Mouse (Mus musculus): ENCODE data around the gene H2-M10.6.
"Not testable (repeated sequence)": the region's sequence is repeated elsewhere in the genome, so short reads cannot be mapped to it uniquely, and the experiment has no call there.

Gene H2-M10.6

GRCm38 (mm10) chr17:36811871-36812270 lies at the start of gene H2-M10.6:
H2-M10.6 (plus strand) TSS chr17:36812171.
- no peak for DNase-seq (ENCODE audit: low spot score)

- DNase-seq (ENCODE audit: low spot score), result no peak
Observed at GRCm38 (mm10) chr17:36763816-36764215, 48.2 kb upstream of the H2-M10.6 start.

- not testable (repeated sequence) for DNase-seq (ENCODE audit: low spot score)
Observed at GRCm38 (mm10) chr17:36764244-36764643, 47.7 kb upstream of the H2-M10.6 start.

GRCm38 (mm10) chr17:36765403-36765802 lies 46.6 kb upstream of the H2-M10.6 start:
- not testable (repeated sequence) for DNase-seq (ENCODE audit: low spot score)

- not testable (repeated sequence) for DNase-seq (ENCODE audit: low spot score)
Observed at GRCm38 (mm10) chr17:36772610-36773009, 39.4 kb upstream of the H2-M10.6 start, which contains the start of gene H2-M10.5. H2-M10.5 (plus strand) TSS chr17:36772910.

- no peak for DNase-seq (ENCODE audit: low spot score)
Observed at GRCm38 (mm10) chr17:36781533-36781932, 30.4 kb upstream of the H2-M10.6 start.

GRCm38 (mm10) chr17:36786483-36786886 lies 25.5 kb upstream of the H2-M10.6 start:
- DNase-seq (ENCODE audit: low spot score), result not testable (repeated sequence)

GRCm38 (mm10) chr17:36788351-36788750 lies 23.6 kb upstream of the H2-M10.6 start:
- no peak for DNase-seq (ENCODE audit: low spot score)

- DNase-seq (ENCODE audit: low spot score), result not testable (repeated sequence)
Observed at GRCm38 (mm10) chr17:36788801-36789200, 23.2 kb upstream of the H2-M10.6 start.

GRCm38 (mm10) chr17:36799493-36799892 lies 12.5 kb upstream of the H2-M10.6 start:
- DNase-seq (ENCODE audit: low spot score), result no peak

GRCm38 (mm10) chr17:36799921-36800462 lies 12.0 kb upstream of the H2-M10.6 start:
- DNase-seq (ENCODE audit: low spot score), result not testable (repeated sequence)

GRCm38 (mm10) chr17:36824005-36824404 lies 12.0 kb downstream of the H2-M10.6 start:
- peak; percentile 43 for DNase-seq (ENCODE audit: low spot score)

- DNase-seq (ENCODE audit: low spot score), result no peak
Observed at GRCm38 (mm10) chr17:36825525-36825924, 13.6 kb downstream of the H2-M10.6 start.

GRCm38 (mm10) chr17:36826002-36826401 lies 14.0 kb downstream of the H2-M10.6 start:
- peak; percentile 50 for DNase-seq (ENCODE audit: low spot score)

GRCm38 (mm10) chr17:36828488-36828887 lies 16.5 kb downstream of the H2-M10.6 start:
- DNase-seq (ENCODE audit: low spot score), result no peak

- DNase-seq (ENCODE audit: low spot score), result no peak
Observed at GRCm38 (mm10) chr17:36830470-36830869, 18.5 kb downstream of the H2-M10.6 start.

GRCm38 (mm10) chr17:36832694-36833093 lies 20.7 kb downstream of the H2-M10.6 start:
- DNase-seq (ENCODE audit: low spot score), result no peak

GRCm38 (mm10) chr17:36835591-36836426 lies 23.8 kb downstream of the H2-M10.6 start:
- DNase-seq (ENCODE audit: low spot score), result peak; percentile 45

- no peak for DNase-seq (ENCODE audit: low spot score)
Observed at GRCm38 (mm10) chr17:36836427-36836812, 24.4 kb downstream of the H2-M10.6 start.

GRCm38 (mm10) chr17:36836874-36837647 lies 25.1 kb downstream of the H2-M10.6 start, which contains the start of gene Trim26:
Trim26 (plus strand) TSS chr17:36837134.
- DNase-seq (ENCODE audit: low spot score), result peak; percentile 95

GRCm38 (mm10) chr17:36839001-36839400 lies 27.0 kb downstream of the H2-M10.6 start:
- no peak for DNase-seq (ENCODE audit: low spot score)

GRCm38 (mm10) chr17:36839931-36840330 lies 28.0 kb downstream of the H2-M10.6 start:
- DNase-seq (ENCODE audit: low spot score), result no peak
